Mouse (Mus musculus): Measurements from ENCODE around the gene Duoxa2.
"Not testable (repeated sequence)": the region's sequence is repeated elsewhere in the genome, so short reads cannot be mapped to it uniquely, and the experiment has no call there.

Gene Duoxa2

DNA sequence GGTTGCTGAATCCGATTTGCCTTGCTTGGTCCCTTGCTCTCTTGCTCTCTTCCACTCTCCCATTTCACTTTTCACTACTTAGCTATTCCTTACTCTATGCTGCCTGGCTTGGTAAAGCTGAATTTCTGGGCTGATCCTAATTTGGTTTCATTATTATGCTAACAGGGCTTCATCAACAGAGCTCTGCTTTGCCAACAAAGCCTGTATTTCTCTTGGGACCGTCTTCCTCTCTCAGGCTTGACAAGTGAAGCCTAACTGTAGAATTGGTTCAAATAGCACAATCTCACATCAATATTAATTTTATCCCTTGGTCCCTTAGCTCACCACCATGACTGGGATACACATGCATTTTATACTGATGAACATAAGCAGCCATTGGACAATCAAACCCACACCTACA is 12.9 kb downstream of the Duoxa2 start:
- no peak for DNase-seq

DNA sequence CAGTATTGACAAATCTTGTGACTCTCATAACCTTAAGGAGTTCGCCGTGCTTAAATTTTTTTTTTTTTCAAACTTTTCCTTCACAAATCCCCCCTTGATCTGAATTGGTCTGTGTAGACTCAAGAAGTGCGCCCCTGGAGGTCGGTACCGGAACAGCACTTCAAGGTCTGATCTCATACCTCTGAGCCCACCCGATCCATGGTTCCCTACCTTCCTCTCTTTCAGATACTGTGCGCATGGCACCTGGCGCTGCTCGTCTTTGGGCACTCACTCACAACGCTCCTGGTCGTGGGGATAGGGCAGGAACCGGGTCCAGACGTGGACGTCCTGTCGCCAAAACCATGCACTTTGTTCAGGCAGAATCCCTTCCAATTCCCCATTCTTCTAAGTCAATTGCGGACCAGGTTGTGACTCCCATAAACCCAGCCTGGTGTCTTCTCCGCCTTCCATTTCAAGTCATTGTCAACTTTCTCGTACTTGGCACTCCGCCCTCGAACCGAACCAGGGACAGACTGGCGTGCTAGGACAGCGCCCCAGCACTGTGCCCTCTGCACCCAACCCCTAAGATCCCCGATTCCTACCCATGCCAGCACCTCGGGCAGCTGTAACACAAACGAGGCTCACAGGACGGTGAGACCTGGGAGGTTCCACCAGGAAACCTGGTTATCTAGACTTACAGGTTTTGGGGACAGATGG is 14.2 kb downstream of the Duoxa2 start:
- DNase-seq: peak; percentile 60

- DNase-seq: no peak
Measured at GRCm38 (mm10) chr2:122313536-122313935, 14.8 kb downstream of the Duoxa2 start, which contains the start of gene Duoxa1. Duoxa1 (minus strand) TSS chr2:122313730.

GRCm38 (mm10) chr2:122315372-122315771 is 16.7 kb downstream of the Duoxa2 start, which contains the start of gene Duox1:
Duox1 (plus strand) TSS chr2:122315672.
- no peak for DNase-seq

GRCm38 (mm10) chr2:122317384-122317783 is 18.7 kb downstream of the Duoxa2 start:
- DNase-seq: no peak

DNA sequence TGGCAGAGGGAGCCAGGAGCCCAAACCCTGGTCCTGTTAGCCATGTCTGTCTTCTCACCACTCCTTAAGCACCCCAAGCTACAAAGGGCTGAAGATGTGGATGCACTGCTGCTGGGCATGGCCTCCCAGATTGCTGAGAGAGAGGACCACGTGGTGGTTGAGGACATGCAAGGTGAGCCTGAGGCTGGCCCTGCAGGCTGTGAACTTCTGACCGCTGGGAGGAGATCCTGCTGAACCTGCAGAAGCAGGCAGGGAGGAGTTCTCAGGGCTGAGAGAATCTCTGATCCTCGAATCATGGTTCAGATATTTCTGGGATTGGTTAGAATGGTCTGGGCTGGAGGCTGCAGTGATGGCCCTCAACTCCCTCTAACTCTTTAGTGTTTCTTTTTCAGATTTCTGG is 25.3 kb downstream of the Duoxa2 start:
- DNase-seq: peak; percentile 58

- peak; percentile 54 for DNase-seq
Measured at GRCm38 (mm10) chr2:122324586-122324985, 25.9 kb downstream of the Duoxa2 start.

DNA sequence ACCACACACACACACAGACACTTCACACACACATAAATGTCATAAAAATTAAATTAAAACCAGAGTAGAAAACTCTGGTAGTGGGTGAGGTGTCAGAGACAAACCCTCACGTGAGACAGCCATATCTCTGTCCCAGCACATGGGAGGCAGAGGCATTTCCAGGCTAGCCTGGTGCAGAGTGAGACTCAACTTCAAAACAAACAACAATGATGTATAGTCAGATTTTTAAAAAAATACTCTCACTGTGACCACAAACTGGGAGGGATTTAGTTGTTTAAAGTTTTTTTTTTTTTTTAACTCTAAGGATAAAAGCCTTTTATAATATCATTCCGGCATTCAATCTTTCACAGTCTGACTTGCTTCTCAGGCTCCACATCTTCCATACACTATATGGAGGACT is 26.7 kb downstream of the Duoxa2 start:
- no peak for DNase-seq

DNA sequence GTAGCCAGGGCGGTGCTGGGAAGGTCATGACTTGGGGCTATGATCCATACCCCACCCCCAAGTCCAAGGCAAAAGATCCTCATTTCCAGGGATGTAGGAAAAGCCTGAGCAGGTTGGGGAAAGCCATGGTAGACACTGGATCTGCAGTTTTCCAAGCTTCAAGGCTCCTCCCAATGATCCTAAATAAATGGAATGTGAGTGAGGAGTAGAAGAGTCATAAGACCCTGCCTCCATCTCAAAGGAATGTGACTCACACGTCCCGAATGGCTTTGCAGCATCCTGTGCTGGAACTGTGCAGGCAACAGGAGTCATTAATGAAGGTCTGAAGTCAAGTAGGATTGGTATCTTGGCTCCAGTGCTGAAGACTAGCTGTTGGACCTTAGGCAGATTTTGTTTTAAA is 29.3 kb downstream of the Duoxa2 start:
- DNase-seq: no peak

DNA sequence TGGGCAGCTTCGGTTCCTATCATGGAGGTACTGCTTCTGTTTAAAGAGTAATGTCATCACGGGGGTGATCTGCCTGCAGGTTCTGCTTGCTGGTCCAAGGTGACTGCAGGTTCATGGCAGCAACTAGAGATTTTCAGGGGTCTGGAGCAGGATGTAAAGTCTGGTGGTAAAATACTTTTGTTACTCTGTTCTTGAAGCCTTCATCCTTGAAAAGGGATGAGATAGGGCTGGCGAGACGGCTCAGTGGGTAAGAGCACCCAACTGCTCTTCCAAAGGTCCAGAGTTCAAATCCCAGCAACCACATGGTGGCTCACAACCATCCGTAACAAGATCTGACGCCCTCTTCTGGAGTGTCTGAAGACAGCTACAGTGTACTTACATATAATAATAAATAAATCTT is 31.6 kb downstream of the Duoxa2 start:
- DNase-seq: not testable (repeated sequence)

DNA sequence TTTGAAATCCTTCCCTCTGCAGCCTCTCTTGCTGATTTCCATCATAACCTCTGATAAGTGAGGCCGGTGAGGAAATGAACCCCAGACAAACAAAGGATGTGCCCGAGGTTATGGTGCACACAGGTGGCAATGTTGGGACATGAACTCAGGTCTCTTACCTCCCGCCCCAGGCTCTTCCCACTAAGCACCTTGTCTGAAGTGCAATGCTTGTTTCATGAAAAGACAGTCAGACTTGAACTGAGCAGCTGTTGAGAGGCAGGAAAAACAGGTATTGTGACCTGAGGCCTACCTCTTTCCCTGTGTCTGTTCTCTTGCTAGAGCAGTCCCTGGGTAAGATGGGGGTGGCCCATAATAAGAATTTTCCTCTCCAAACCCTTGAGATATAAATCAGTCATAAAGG is 33.5 kb downstream of the Duoxa2 start:
- no peak for DNase-seq

DNA sequence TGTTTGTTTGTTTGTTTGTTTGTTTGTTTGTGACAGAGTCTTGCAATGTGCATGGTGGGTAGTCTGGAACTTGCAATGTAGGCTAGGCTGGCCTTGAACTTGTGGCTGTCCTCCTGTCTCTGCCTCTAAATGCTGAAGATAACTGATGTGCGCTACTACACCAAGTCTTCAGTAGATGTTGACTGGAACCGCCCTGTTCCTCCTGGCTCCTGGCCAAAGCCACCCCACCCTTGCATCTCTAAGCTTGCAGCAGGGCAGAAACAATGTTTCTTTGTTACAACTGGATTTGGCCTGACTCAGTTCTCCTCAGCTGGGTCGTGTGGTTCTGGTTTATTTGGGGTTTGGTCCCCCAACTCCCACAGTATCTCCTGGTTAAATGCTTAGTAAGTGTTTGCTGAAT is 35.5 kb downstream of the Duoxa2 start:
- DNase-seq: no peak

GRCm38 (mm10) chr2:122337291-122337690 is 38.6 kb downstream of the Duoxa2 start:
- no peak for DNase-seq

- DNase-seq: no peak
Measured at GRCm38 (mm10) chr2:122345106-122345893, 46.6 kb downstream of the Duoxa2 start.

GRCm38 (mm10) chr2:122346164-122346563 is 47.5 kb downstream of the Duoxa2 start:
- not testable (repeated sequence) for DNase-seq

GRCm38 (mm10) chr2:122347257-122347656 is 48.6 kb downstream of the Duoxa2 start:
- DNase-seq: no peak

GRCm38 (mm10) chr2:122348531-122349131 is 49.9 kb downstream of the Duoxa2 start:
- DNase-seq: peak; percentile 84

DNA sequence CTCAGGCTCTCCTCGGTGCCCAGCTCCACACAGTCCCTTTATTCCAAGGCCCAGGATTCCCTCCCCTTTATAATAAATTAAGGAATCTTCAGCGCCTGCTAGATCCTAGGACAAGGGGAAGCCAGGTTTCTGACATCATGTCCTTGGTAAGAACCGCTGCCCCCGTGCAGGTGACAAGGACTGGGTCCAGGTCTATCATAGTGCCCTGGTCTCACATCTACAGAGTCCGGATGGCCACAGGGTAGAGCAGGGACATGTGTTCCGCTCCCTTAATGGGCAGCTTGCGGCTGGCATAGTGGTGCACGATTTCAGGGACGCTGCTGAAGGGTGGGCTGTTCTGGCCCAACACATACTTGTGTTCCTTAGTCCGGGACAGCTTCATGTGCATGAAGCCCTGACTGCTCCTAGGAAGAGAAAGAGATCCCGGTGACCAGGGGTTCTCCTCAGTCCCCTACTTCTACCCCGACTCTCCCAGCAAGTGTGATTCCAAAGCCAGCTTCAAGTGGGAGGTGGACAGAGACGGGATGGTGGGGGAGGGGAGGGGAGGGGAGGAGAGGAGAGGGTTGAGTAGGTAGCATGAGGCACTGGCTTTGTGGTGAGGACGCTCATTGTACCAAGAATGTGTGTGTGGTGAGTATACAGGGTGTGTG is 50.6 kb downstream of the Duoxa2 start:
- peak; percentile 19 for DNase-seq

DNA sequence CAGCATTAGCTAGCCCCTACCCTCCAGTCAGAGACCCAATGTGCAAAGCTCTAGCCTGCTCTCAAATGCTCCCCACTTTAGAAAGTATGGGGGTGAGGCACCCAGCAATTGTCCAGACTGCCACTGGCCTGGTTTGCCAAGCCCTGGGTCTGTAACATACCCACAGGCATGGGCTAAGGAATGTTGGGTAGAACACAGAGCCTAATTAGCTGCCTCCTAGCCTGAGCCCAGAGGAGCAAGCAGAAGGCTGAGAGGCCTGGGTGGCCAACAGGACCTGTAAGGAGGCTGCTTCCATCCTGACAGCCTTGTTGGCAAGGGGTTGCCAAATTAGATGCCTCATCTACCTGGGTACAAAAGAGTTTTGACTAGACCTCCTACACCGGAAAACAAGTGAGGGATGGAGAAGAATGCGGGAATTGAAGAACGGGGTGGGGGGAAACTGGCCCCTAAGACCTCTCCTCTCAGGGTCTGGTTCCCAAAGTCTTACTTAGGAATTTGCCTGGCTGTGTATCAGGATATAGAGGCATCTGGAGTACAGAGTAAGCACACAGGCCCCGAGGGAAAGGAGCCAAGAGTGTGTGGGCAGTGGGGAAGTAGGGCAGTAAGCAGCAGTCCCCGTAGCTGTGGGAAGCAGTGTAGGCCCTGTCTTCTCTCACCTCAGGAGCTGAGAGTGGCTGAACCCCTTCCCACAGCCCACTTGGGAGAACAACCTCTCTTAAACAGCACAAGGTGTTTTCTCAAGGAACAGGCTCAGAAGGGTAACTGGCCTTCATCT is 52.6 kb downstream of the Duoxa2 start:
- DNase-seq: no peak

- peak; percentile 49 for DNase-seq
Measured at GRCm38 (mm10) chr2:122351931-122352329, 53.2 kb downstream of the Duoxa2 start.

Data from kidney, adult 9 months (tissue).